Mouse (Mus musculus) intestine, embryonic 15.5 days (tissue): ENCODE data around the gene Gja4. TPM values are rescaled to one million over a fixed set of nuclear protein-coding genes. Genes with fewer than 3 reads are reported as not detected.

Experiments used
- ATAC-seq: fragments of 200-750 bp; cut with Nextera tagmentation; 2 replicates; pipeline ENCODE4 v1.8.0; 2017; ENCODE audit warnings: moderate TSS enrichment, moderate library complexity
- H3K27ac ChIP-seq: fragments of 300-500 bp; sonication (generic); 2 replicates; pipeline ENCODE4 v1.5.1; 2015; ENCODE audit warnings: mild to moderate bottlenecking, inconsistent platforms
- H3K27me3 ChIP-seq: fragments of 300-500 bp; sonication (generic); replicated peaks from 2 replicates; pipeline ENCODE4 v1.6.1; 2015; ENCODE audit warnings: inconsistent platforms
- H3K36me3 ChIP-seq: fragments of 300-500 bp; sonication (generic); 2 replicates; pipeline ENCODE4 v1.6.1; 2015; ENCODE audit warnings: inconsistent platforms
- H3K4me1 ChIP-seq: fragments of 300-500 bp; sonication (generic); replicated peaks from 2 replicates; pipeline ENCODE4 v1.6.1; 2015; ENCODE audit warnings: inconsistent platforms
- H3K4me2 ChIP-seq: fragments of 300-500 bp; sonication (generic); replicated peaks from 2 replicates; pipeline ENCODE4 v1.6.1; 2015; ENCODE audit warnings: mild to moderate bottlenecking, inconsistent platforms
- H3K4me3 ChIP-seq: fragments of 300-500 bp; sonication (generic); replicated peaks from 2 replicates; pipeline ENCODE4 v1.5.1; 2015; ENCODE audit warnings: inconsistent platforms
- H3K9ac ChIP-seq: fragments of 300-500 bp; sonication (generic); 2 replicates; pipeline ENCODE4 v1.6.1; 2015; ENCODE audit warnings: inconsistent platforms
- H3K9me3 ChIP-seq: fragments of 300-500 bp; sonication (generic); 2 replicates; pipeline ENCODE4 v1.6.1; 2016; ENCODE audit warnings: inconsistent platforms
- WGBS: fragments of 180-500 bp; shearing (Covaris S2); methylation state at CpG from one replicate; pipeline ENCODE4 v1.1.7; 2015; 5-methylcytosine and 5-hydroxymethylcytosine counted together
- polyA plus RNA-seq: library from polyadenylated mRNA; unstranded; fragments of >200 nt; fragmentation: Nextera tagmentation; extraction: Ambion mirVana; gene quantifications from 2 replicates; pipeline ENCODE4 v1.2.1, GENCODE M21; 2015

Gene Gja4
- 20.0 and 21.0 TPM in 2 replicates for polyA plus RNA-seq

- peak within 1 kb of the TSS; percentile 47 for H3K9ac ChIP-seq
- peaks cover 24% of the 10 kb centered on the region for H3K27me3 ChIP-seq
- 0% methylated on average over 25 of the region's 25 CpGs for WGBS
- peak; percentile 89 for ATAC-seq
- no peaks in the 10 kb centered on the region for H3K9me3 ChIP-seq
- H3K36me3 ChIP-seq, result no peaks in the 10 kb centered on the region
- no peak within 1 kb of the TSS for H3K27ac ChIP-seq
- H3K4me2 ChIP-seq, result peak within 1 kb of the TSS; percentile 84
- no peaks in the 10 kb centered on the region for H3K4me1 ChIP-seq
- H3K4me3 ChIP-seq, result peak within 1 kb of the TSS; percentile 39
These were observed at the start of gene Gja4 for GRCm38 (mm10) chr4:127313861-127314260. Gene Gja4 (minus strand): TSS chr4:127314039.

GRCm38 (mm10) chr4:127363331-127363730, 49.5 kb upstream of the Gja4 start:
- Histone ChIP-seq H3K36me3 (no peaks in the 10 kb centered on the region), H3K4me3 (no peak overlapping the region), H3K9me3 (no peaks in the 10 kb centered on the region), H3K4me2 (no peak overlapping the region), H3K27me3 (no peaks in the 10 kb centered on the region; the same call in 1 of the 2 replicates), H3K9ac (no peak overlapping the region), H3K4me1 (no peaks in the 10 kb centered on the region), H3K27ac (no peak overlapping the region)
- WGBS, result 67% methylated on average over 4 of the region's 4 CpGs
- ATAC-seq, result no peak

- H3K4me2 ChIP-seq, result no peak overlapping the region
- WGBS, result 84% methylated on average over 3 of the region's 3 CpGs
- no peak overlapping the region for H3K27ac ChIP-seq
- no peak for ATAC-seq
- no peaks in the 10 kb centered on the region; the same call in 1 of the 2 replicates for H3K27me3 ChIP-seq
- no peak overlapping the region for H3K4me3 ChIP-seq
- H3K4me1 ChIP-seq, result no peaks in the 10 kb centered on the region
- H3K9me3 ChIP-seq, result no peaks in the 10 kb centered on the region
- no peak overlapping the region for H3K9ac ChIP-seq
- no peaks in the 10 kb centered on the region for H3K36me3 ChIP-seq
These were observed 48.7 kb upstream of the Gja4 start for GRCm38 (mm10) chr4:127362520-127362919.

GRCm38 (mm10) chr4:127358018-127358417, 44.2 kb upstream of the Gja4 start, which contains the start of gene Gjb5:
Gene Gjb5 (minus strand): TSS chr4:127358181.
- Histone ChIP-seq H3K4me3 (no peak within 1 kb of the TSS), H3K9ac (no peak within 1 kb of the TSS), H3K4me1 (peaks cover 10% of the 10 kb centered on the region), H3K4me2 (no peak within 1 kb of the TSS), H3K9me3 (no peaks in the 10 kb centered on the region), H3K27me3 (no peaks in the 10 kb centered on the region; the same call in 1 of the 2 replicates), H3K27ac (no peak within 1 kb of the TSS), H3K36me3 (no peaks in the 10 kb centered on the region)
- ATAC-seq, result no peak
- WGBS, result 17% methylated on average over 5 of the region's 5 CpGs

- no peaks in the 10 kb centered on the region for H3K9me3 ChIP-seq
- no peak overlapping the region for H3K4me2 ChIP-seq
- H3K36me3 ChIP-seq, result no peaks in the 10 kb centered on the region
- H3K4me1 ChIP-seq, result peaks cover 10% of the 10 kb centered on the region
- H3K27ac ChIP-seq, result no peak overlapping the region
- H3K9ac ChIP-seq, result no peak overlapping the region
- H3K27me3 ChIP-seq, result no peaks in the 10 kb centered on the region
- ATAC-seq, result 0 out of 2 replicates have a peak, but pooled peaks have one; percentile 23
- WGBS, result 38% methylated on average over 15 of the region's 15 CpGs
- H3K4me3 ChIP-seq, result no peak overlapping the region
These were observed 41.0 kb upstream of the Gja4 start for GRCm38 (mm10) chr4:127354506-127355485.

- no peaks in the 10 kb centered on the region for H3K27me3 ChIP-seq
- no peak within 1 kb of the TSS for H3K4me2 ChIP-seq
- no peaks in the 10 kb centered on the region for H3K36me3 ChIP-seq
- H3K9ac ChIP-seq, result no peak within 1 kb of the TSS
- peaks cover 10% of the 10 kb centered on the region for H3K4me1 ChIP-seq
- ATAC-seq, result 0 out of 2 replicates have a peak, but pooled peaks have one; percentile 8
- H3K4me3 ChIP-seq, result no peak within 1 kb of the TSS
- no peak within 1 kb of the TSS for H3K27ac ChIP-seq
- H3K9me3 ChIP-seq, result no peaks in the 10 kb centered on the region
- 53% methylated on average over 8 of the region's 8 CpGs for WGBS
These were observed 40.2 kb upstream of the Gja4 start, which contains the start of gene Gjb4 for GRCm38 (mm10) chr4:127353951-127354438. Gene Gjb4 (minus strand): TSS chr4:127354081.

GRCm38 (mm10) chr4:127352594-127352993, 38.8 kb upstream of the Gja4 start:
- Histone ChIP-seq H3K4me1 (peaks cover 10% of the 10 kb centered on the region), H3K9me3 (no peaks in the 10 kb centered on the region), H3K27me3 (no peaks in the 10 kb centered on the region), H3K27ac (no peak overlapping the region), H3K36me3 (no peaks in the 10 kb centered on the region), H3K4me2 (no peak overlapping the region), H3K9ac (no peak overlapping the region), H3K4me3 (no peak overlapping the region)
- no peak for ATAC-seq
- WGBS, result 33% methylated on average over 1 of the region's 1 CpGs

- no peaks in the 10 kb centered on the region for H3K36me3 ChIP-seq
- WGBS, result 52% methylated on average over 4 of the region's 4 CpGs
- H3K9me3 ChIP-seq, result no peaks in the 10 kb centered on the region
- no peak overlapping the region for H3K9ac ChIP-seq
- peaks cover 8% of the 10 kb centered on the region for H3K4me1 ChIP-seq
- no peak overlapping the region for H3K27ac ChIP-seq
- no peak overlapping the region for H3K4me3 ChIP-seq
- no peak overlapping the region for H3K4me2 ChIP-seq
- no peak for ATAC-seq
- H3K27me3 ChIP-seq, result no peaks in the 10 kb centered on the region
These were observed 35.9 kb upstream of the Gja4 start for GRCm38 (mm10) chr4:127349560-127350300.

- H3K9ac ChIP-seq, result no peak overlapping the region
- H3K4me2 ChIP-seq, result no peak overlapping the region
- no peak overlapping the region for H3K27ac ChIP-seq
- H3K36me3 ChIP-seq, result no peaks in the 10 kb centered on the region
- no peaks in the 10 kb centered on the region for H3K27me3 ChIP-seq
- 69% methylated on average over 5 of the region's 5 CpGs for WGBS
- no peaks in the 10 kb centered on the region for H3K9me3 ChIP-seq
- ATAC-seq, result no peak
- no peaks in the 10 kb centered on the region for H3K4me1 ChIP-seq
- H3K4me3 ChIP-seq, result no peak overlapping the region
These were observed 31.2 kb upstream of the Gja4 start for GRCm38 (mm10) chr4:127345000-127345399.

- H3K27me3 ChIP-seq, result no peaks in the 10 kb centered on the region
- H3K36me3 ChIP-seq, result no peaks in the 10 kb centered on the region
- WGBS, result 51% methylated on average over 6 of the region's 6 CpGs
- no peak overlapping the region for H3K4me3 ChIP-seq
- no peak overlapping the region for H3K9ac ChIP-seq
- H3K27ac ChIP-seq, result no peak overlapping the region
- no peaks in the 10 kb centered on the region for H3K4me1 ChIP-seq
- ATAC-seq, result no peak
- no peaks in the 10 kb centered on the region for H3K9me3 ChIP-seq
- H3K4me2 ChIP-seq, result no peak overlapping the region
These were observed 27.5 kb upstream of the Gja4 start for GRCm38 (mm10) chr4:127341372-127341771.

- H3K4me3 ChIP-seq, result no peak overlapping the region
- H3K27ac ChIP-seq, result no peak overlapping the region
- H3K9ac ChIP-seq, result no peak overlapping the region
- H3K9me3 ChIP-seq, result no peaks in the 10 kb centered on the region
- ATAC-seq, result no peak
- H3K4me2 ChIP-seq, result no peak overlapping the region
- H3K4me1 ChIP-seq, result no peaks in the 10 kb centered on the region
- no peaks in the 10 kb centered on the region for H3K36me3 ChIP-seq
- WGBS, result 84% methylated on average over 5 of the region's 5 CpGs
- peaks cover 4% of the 10 kb centered on the region; the same call in 1 of the 2 replicates for H3K27me3 ChIP-seq
These were observed 23.8 kb upstream of the Gja4 start for GRCm38 (mm10) chr4:127337668-127338067.
